Mouse (Mus musculus) left cerebral cortex, adult 11 months (tissue): ENCODE measurements at regions not wholly inside any gene's neighbourhood (a gene's known extent, or its start where the extent isn't known, plus 50 kb on each side); places are given as distances from the start of the nearest gene placed in this dataset.

Experiments used
- DNase-seq: peaks from one replicate; pipeline ENCODE4 v3.0.0; 2022; ENCODE audit warnings: low spot score

GRCm38 (mm10) chr4:99348674-99349073 lies 53.0 kb downstream of the Gm12689 start:
- DNase-seq = no peak

GRCm38 (mm10) chr4:99353122-99353774 lies 57.5 kb downstream of the Gm12689 start:
- no peak for DNase-seq

- DNase-seq = no peak
Measured at GRCm38 (mm10) chr4:99354241-99354640, 58.5 kb downstream of the Gm12689 start.

GRCm38 (mm10) chr4:99354835-99355234 lies 59.1 kb downstream of the Gm12689 start:
- DNase-seq = no peak

- no peak for DNase-seq
Measured at GRCm38 (mm10) chr4:99368036-99368435, 72.3 kb downstream of the Gm12689 start.

- no peak for DNase-seq
Measured at GRCm38 (mm10) chr4:99371162-99371561, 75.5 kb downstream of the Gm12689 start.

GRCm38 (mm10) chr4:99376171-99376570 lies 80.5 kb downstream of the Gm12689 start:
- no peak for DNase-seq

GRCm38 (mm10) chr4:99376911-99377310 lies 81.2 kb downstream of the Gm12689 start:
- no peak for DNase-seq

GRCm38 (mm10) chr4:99379983-99380382 lies 84.3 kb downstream of the Gm12689 start:
- DNase-seq = no peak

GRCm38 (mm10) chr4:99385381-99385780 lies 89.7 kb downstream of the Gm12689 start:
- DNase-seq = no peak

GRCm38 (mm10) chr4:99389428-99389827 lies 93.7 kb downstream of the Gm12689 start:
- no peak for DNase-seq

GRCm38 (mm10) chr4:99392986-99393385 lies 97.3 kb downstream of the Gm12689 start:
- DNase-seq = no peak

- DNase-seq = no peak
Measured at GRCm38 (mm10) chr4:99394244-99394643, 98.5 kb downstream of the Gm12689 start.

GRCm38 (mm10) chr4:99407466-99407865 lies 111.8 kb downstream of the Gm12689 start:
- DNase-seq = no peak

GRCm38 (mm10) chr4:99423449-99423848 lies 127.7 kb downstream of the Gm12689 start:
- DNase-seq = no peak

- no peak for DNase-seq
Measured at GRCm38 (mm10) chr4:99445077-99445754, 149.5 kb downstream of the Gm12689 start.

- no peak for DNase-seq
Measured at GRCm38 (mm10) chr4:99445755-99446128, 150.0 kb downstream of the Gm12689 start.

GRCm38 (mm10) chr4:99458984-99459383 lies 163.3 kb downstream of the Gm12689 start:
- no peak for DNase-seq

- peak; percentile 52 for DNase-seq
Measured at GRCm38 (mm10) chr4:99459436-99459835, 163.7 kb downstream of the Gm12689 start.

- DNase-seq = no peak
Measured at GRCm38 (mm10) chr4:99465493-99465892, 169.8 kb downstream of the Gm12689 start.

- DNase-seq = no peak
Measured at GRCm38 (mm10) chr4:99475701-99476218, 180.1 kb downstream of the Gm12689 start.

- DNase-seq = no peak
Measured at GRCm38 (mm10) chr4:99484271-99484670, 171.8 kb upstream of the Foxd3 start.
